Mouse (Mus musculus): Measurements from ENCODE around the gene Dnmt3a. TPM values are rescaled to one million over a fixed set of nuclear protein-coding genes. Genes with fewer than 3 reads are reported as not detected.

Gene Dnmt3a
- polyA plus RNA-seq, 2 experiments = 48.7 to 74.5 TPM

GRCm38 (mm10) chr12:3842843-3843242 is 37.0 kb downstream of the Dnmt3a start:
- 23% methylated on average over 6 of the region's 6 CpGs for WGBS
- ATAC-seq (ENCODE audit: low FRiP score, low read depth) (peak; percentile 31; the same call in 1 of the 2 replicates), DNase-seq (ENCODE audit: low spot score) (no peak)
- H3K4me2 ChIP-seq (replicated peaks; ENCODE audit: low read depth, low read length, severe bottlenecking) = 0 out of 2 replicates have a peak overlapping the region, but pooled peaks have one; percentile 11
- H3K27me3 ChIP-seq (ENCODE audit: control insufficient read depth, insufficient read depth, low read length) = no peaks in the 10 kb centered on the region
- peak overlapping the region; percentile 68 for H3K27ac ChIP-seq (replicated peaks; ENCODE audit: low read depth, low read length)
- peaks cover 53% of the 10 kb centered on the region for H3K36me3 ChIP-seq (ENCODE audit: control insufficient read depth, insufficient read depth, low read length)
- no peak for TF ChIP-seq POLR2A (IDR thresholded peaks at IDR 0.05; ENCODE audit: borderline replicate concordance, extremely low read depth, insufficient read depth, insufficient read length)
- peaks cover 21% of the 10 kb centered on the region for H3K4me1 ChIP-seq (ENCODE audit: control insufficient read depth, insufficient read depth, low read length)
- no peaks in the 10 kb centered on the region for H3K9me3 ChIP-seq (ENCODE audit: control insufficient read depth, low read length)
- H3K4me3 ChIP-seq (replicated peaks; ENCODE audit: low read length) = no peak overlapping the region
- no peak overlapping the region for H3K9ac ChIP-seq (ENCODE audit: low read depth, low read length, severe bottlenecking)

GRCm38 (mm10) chr12:3843371-3843861 is 37.6 kb downstream of the Dnmt3a start:
- DNase-seq (ENCODE audit: low spot score) (peak; percentile 81), ATAC-seq (ENCODE audit: low FRiP score, low read depth) (peak; percentile 84)
- Histone ChIP-seq H3K9ac (ENCODE audit: low read depth, low read length, severe bottlenecking) (no peak overlapping the region; the same call in 1 of the 2 replicates), H3K4me2 (replicated peaks; ENCODE audit: low read depth, low read length, severe bottlenecking) (0 out of 2 replicates have a peak overlapping the region, but pooled peaks have one; percentile 11), H3K27me3 (ENCODE audit: control insufficient read depth, insufficient read depth, low read length) (no peaks in the 10 kb centered on the region), H3K4me1 (ENCODE audit: control insufficient read depth, insufficient read depth, low read length) (peaks cover 21% of the 10 kb centered on the region), H3K27ac (replicated peaks; ENCODE audit: low read depth, low read length) (peak overlapping the region; percentile 68), H3K4me3 (replicated peaks; ENCODE audit: low read length) (no peak overlapping the region), H3K36me3 (ENCODE audit: control insufficient read depth, insufficient read depth, low read length) (peaks cover 51% of the 10 kb centered on the region), H3K9me3 (ENCODE audit: control insufficient read depth, low read length) (no peaks in the 10 kb centered on the region)
- no peak for TF ChIP-seq POLR2A (IDR thresholded peaks at IDR 0.05; ENCODE audit: borderline replicate concordance, extremely low read depth, insufficient read depth, insufficient read length)
- WGBS = 4% methylated on average over 7 of the region's 7 CpGs

GRCm38 (mm10) chr12:3843918-3844317 is 38.1 kb downstream of the Dnmt3a start:
- Histone ChIP-seq H3K4me2 (replicated peaks; ENCODE audit: low read depth, low read length, severe bottlenecking) (no peak overlapping the region), H3K27me3 (ENCODE audit: control insufficient read depth, insufficient read depth, low read length) (no peaks in the 10 kb centered on the region), H3K36me3 (ENCODE audit: control insufficient read depth, insufficient read depth, low read length) (peaks cover 48% of the 10 kb centered on the region), H3K4me3 (replicated peaks; ENCODE audit: low read length) (no peak overlapping the region), H3K9me3 (ENCODE audit: control insufficient read depth, low read length) (no peaks in the 10 kb centered on the region), H3K9ac (ENCODE audit: low read depth, low read length, severe bottlenecking) (no peak overlapping the region; the same call in 1 of the 2 replicates), H3K27ac (replicated peaks; ENCODE audit: low read depth, low read length) (peak overlapping the region; percentile 68; the same call in 1 of the 2 replicates), H3K4me1 (ENCODE audit: control insufficient read depth, insufficient read depth, low read length) (peaks cover 21% of the 10 kb centered on the region)
- peak; percentile 52 for DNase-seq (ENCODE audit: low spot score)
- 11% methylated on average over 7 of the region's 7 CpGs for WGBS
- ATAC-seq (ENCODE audit: low FRiP score, low read depth) = peak; percentile 71
- no peak for TF ChIP-seq POLR2A (IDR thresholded peaks at IDR 0.05; ENCODE audit: borderline replicate concordance, extremely low read depth, insufficient read depth, insufficient read length)

GRCm38 (mm10) chr12:3844335-3844734 is 38.5 kb downstream of the Dnmt3a start:
- H3K9ac ChIP-seq (ENCODE audit: low read depth, low read length, severe bottlenecking) = no peak overlapping the region

GRCm38 (mm10) chr12:3849481-3849880 is 43.7 kb downstream of the Dnmt3a start:
- Histone ChIP-seq H3K9ac (ENCODE audit: low read depth, low read length, severe bottlenecking) (no peak overlapping the region), H3K36me3 (ENCODE audit: control insufficient read depth, insufficient read depth, low read length) (peaks cover 48% of the 10 kb centered on the region), H3K9me3 (ENCODE audit: control insufficient read depth, low read length) (no peaks in the 10 kb centered on the region), H3K4me3 (replicated peaks; ENCODE audit: low read length) (no peak overlapping the region), H3K27ac (replicated peaks; ENCODE audit: low read depth, low read length) (no peak overlapping the region), H3K4me2 (replicated peaks; ENCODE audit: low read depth, low read length, severe bottlenecking) (no peak overlapping the region), H3K27me3 (ENCODE audit: control insufficient read depth, insufficient read depth, low read length) (no peaks in the 10 kb centered on the region), H3K4me1 (ENCODE audit: control insufficient read depth, insufficient read depth, low read length) (peaks cover 2% of the 10 kb centered on the region)
- no peak for ATAC-seq (ENCODE audit: low FRiP score, low read depth)
- TF ChIP-seq POLR2A (IDR thresholded peaks at IDR 0.05; ENCODE audit: borderline replicate concordance, extremely low read depth, insufficient read depth, insufficient read length) = no peak
- WGBS = 91% methylated on average over 13 of the region's 13 CpGs
- no peak for DNase-seq (ENCODE audit: low spot score)

More at GRCm38 (mm10) chr12:3844335-3844734, 38.5 kb downstream of the Dnmt3a start:
- WGBS = 62% methylated on average over 5 of the region's 5 CpGs
- H3K4me1 ChIP-seq (ENCODE audit: control insufficient read depth, insufficient read depth, low read length) = peaks cover 21% of the 10 kb centered on the region
- peak overlapping the region; percentile 68; the same call in 1 of the 2 replicates for H3K27ac ChIP-seq (replicated peaks; ENCODE audit: low read depth, low read length)
- H3K4me2 ChIP-seq (replicated peaks; ENCODE audit: low read depth, low read length, severe bottlenecking) = no peak overlapping the region
- no peaks in the 10 kb centered on the region for H3K27me3 ChIP-seq (ENCODE audit: control insufficient read depth, insufficient read depth, low read length)
- H3K36me3 ChIP-seq (ENCODE audit: control insufficient read depth, insufficient read depth, low read length) = peaks cover 48% of the 10 kb centered on the region
- no peak for ATAC-seq (ENCODE audit: low FRiP score, low read depth)
- H3K4me3 ChIP-seq (replicated peaks; ENCODE audit: low read length) = no peak overlapping the region
- TF ChIP-seq POLR2A (IDR thresholded peaks at IDR 0.05; ENCODE audit: borderline replicate concordance, extremely low read depth, insufficient read depth, insufficient read length) = no peak
- no peak for DNase-seq (ENCODE audit: low spot score)
- no peaks in the 10 kb centered on the region for H3K9me3 ChIP-seq (ENCODE audit: control insufficient read depth, low read length)

Data from limb, embryonic 14.5 days (tissue).